Mouse (Mus musculus): ENCODE results near the gene Hsd3b7. TPM values are rescaled to one million over a fixed set of nuclear protein-coding genes. Genes with fewer than 3 reads are reported as not detected.
"Not testable (repeated sequence)": the region's sequence is repeated elsewhere in the genome, so short reads cannot be mapped to it uniquely, and the experiment has no call there.

Hsd3b7 gene
- polyA plus RNA-seq, 1 experiment from 2014 or later = 37.3 TPM

- peaks cover 6% of the 10 kb centered on the region for H3K36me3 ChIP-seq (ENCODE audit: control insufficient read depth, insufficient read depth)
- TF ChIP-seq CTCF (IDR thresholded peaks at IDR 0.05; ENCODE audit: low read depth) = no peak
- no peak for ATAC-seq
- H3K27ac ChIP-seq (ENCODE audit: low read depth, low read length) = no peak overlapping the region
- no peaks in the 10 kb centered on the region for H3K9me3 ChIP-seq (ENCODE audit: control insufficient read depth)
- peaks cover 3% of the 10 kb centered on the region; the same call in 1 of the 2 replicates for H3K4me1 ChIP-seq (replicated peaks; ENCODE audit: control insufficient read depth, insufficient read depth, low read length)
- WGBS = 96% methylated on average over 1 of the region's 1 CpGs
- no peak overlapping the region for H3K9ac ChIP-seq (ENCODE audit: low read depth, low read length)
- no peaks in the 10 kb centered on the region for H3K27me3 ChIP-seq (replicated peaks; ENCODE audit: control insufficient read depth, insufficient read depth, low read length)
- H3K4me2 ChIP-seq (replicated peaks; ENCODE audit: low read depth) = no peak overlapping the region
- no peak overlapping the region for H3K4me3 ChIP-seq (ENCODE audit: low read depth, low read length)
These were observed 27.8 kb upstream of the Hsd3b7 start for GRCm38 (mm10) chr7:127772557-127772956.

DNA sequence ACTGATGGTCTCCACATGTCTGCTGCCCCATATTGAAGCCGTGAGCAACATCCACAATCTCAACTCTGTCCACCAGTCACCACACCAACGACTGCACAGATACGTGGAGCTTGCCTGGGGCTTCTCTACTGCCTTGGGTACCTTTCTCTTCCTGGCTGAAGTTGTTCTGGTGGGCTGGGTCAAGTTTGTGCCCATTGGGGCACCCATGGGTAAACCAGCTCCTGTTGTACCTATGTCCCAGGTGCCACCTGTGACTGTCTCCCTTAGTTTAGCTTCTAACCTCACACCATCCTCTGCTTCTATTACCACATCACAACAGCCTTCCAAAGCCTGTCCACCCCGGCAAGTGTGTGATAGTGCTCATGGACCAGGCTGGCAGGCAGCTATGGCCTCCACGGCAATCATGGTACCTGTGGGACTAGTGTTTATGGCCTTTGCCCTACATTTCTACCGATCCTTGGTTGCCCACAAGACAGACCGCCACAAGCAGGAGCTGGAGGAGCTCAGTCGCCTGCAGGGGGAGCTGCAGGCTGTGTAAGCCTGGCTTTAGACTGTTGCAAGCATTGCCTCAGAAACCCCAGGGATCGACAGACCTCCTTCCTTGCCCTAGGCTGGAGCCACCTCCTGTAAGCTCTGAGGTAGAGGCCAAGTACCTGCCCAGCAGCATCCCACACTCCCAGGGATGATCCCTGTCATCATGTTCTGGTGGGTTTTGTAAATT is 26.6 kb upstream of the Hsd3b7 start:
- Histone ChIP-seq H3K27me3 (replicated peaks; ENCODE audit: control insufficient read depth, insufficient read depth, low read length) (no peaks in the 10 kb centered on the region), H3K36me3 (ENCODE audit: control insufficient read depth, insufficient read depth) (no peaks in the 10 kb centered on the region), H3K4me2 (replicated peaks; ENCODE audit: low read depth) (no peak overlapping the region), H3K4me1 (replicated peaks; ENCODE audit: control insufficient read depth, insufficient read depth, low read length) (peaks cover 4% of the 10 kb centered on the region; the same call in 1 of the 2 replicates), H3K27ac (ENCODE audit: low read depth, low read length) (no peak overlapping the region), H3K9ac (ENCODE audit: low read depth, low read length) (no peak overlapping the region), H3K9me3 (ENCODE audit: control insufficient read depth) (no peaks in the 10 kb centered on the region), H3K4me3 (ENCODE audit: low read depth, low read length) (no peak overlapping the region)
- 0 out of 2 replicates have a peak, but pooled peaks have one; percentile 5 for ATAC-seq
- TF ChIP-seq CTCF (IDR thresholded peaks at IDR 0.05; ENCODE audit: low read depth) = peak; percentile 88
- 38% methylated on average over 9 of the region's 9 CpGs for WGBS

GRCm38 (mm10) chr7:127775837-127776236 is 24.6 kb upstream of the Hsd3b7 start:
- WGBS = 68% methylated on average over 7 of the region's 7 CpGs
- H3K9me3 ChIP-seq (ENCODE audit: control insufficient read depth); H3K27ac ChIP-seq (ENCODE audit: low read depth, low read length); H3K27me3 ChIP-seq (replicated peaks; ENCODE audit: control insufficient read depth, insufficient read depth, low read length); ATAC-seq; H3K9ac ChIP-seq (ENCODE audit: low read depth, low read length); H3K36me3 ChIP-seq (ENCODE audit: control insufficient read depth, insufficient read depth); H3K4me1 ChIP-seq (replicated peaks; ENCODE audit: control insufficient read depth, insufficient read depth, low read length): not testable (repeated sequence)
- H3K4me3 ChIP-seq (ENCODE audit: low read depth, low read length) = peak overlapping the region; percentile 85
- peak overlapping the region; percentile 85 for H3K4me2 ChIP-seq (replicated peaks; ENCODE audit: low read depth)

DNA sequence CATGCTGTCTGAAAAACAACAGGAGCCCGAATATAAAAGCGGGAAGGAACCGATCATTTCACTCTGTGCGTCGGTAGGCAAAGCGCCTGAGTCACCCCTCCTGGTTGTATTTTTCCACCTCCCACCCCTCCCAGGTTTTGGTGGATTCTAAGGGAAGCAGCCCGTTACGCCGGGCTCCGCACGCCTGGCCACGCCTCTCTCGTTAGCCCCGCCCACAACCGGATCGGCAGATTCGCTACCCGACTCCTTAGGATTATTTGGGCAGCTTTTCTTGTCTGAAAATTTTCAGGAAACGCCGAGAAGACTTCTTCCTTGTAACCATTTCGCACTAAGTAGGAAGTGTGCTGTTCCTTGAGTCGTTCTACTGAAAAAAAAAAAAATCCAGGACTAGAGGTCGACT is 24.0 kb upstream of the Hsd3b7 start, which contains the start of gene Setd1a:
Setd1a (plus strand) TSS at position 245 of the 400 bp plus-strand sequence.
- peak within 1 kb of the TSS; percentile 98 for H3K27ac ChIP-seq (ENCODE audit: low read depth, low read length)
- peak; percentile 50 for ATAC-seq
- H3K36me3 ChIP-seq (ENCODE audit: control insufficient read depth, insufficient read depth) = peaks cover 13% of the 10 kb centered on the region
- H3K27me3 ChIP-seq (replicated peaks; ENCODE audit: control insufficient read depth, insufficient read depth, low read length) = no peaks in the 10 kb centered on the region
- TF ChIP-seq CTCF (IDR thresholded peaks at IDR 0.05; ENCODE audit: low read depth) = no peak
- no peaks in the 10 kb centered on the region for H3K9me3 ChIP-seq (ENCODE audit: control insufficient read depth)
- peak within 1 kb of the TSS; percentile 96 for H3K9ac ChIP-seq (ENCODE audit: low read depth, low read length)
- peak within 1 kb of the TSS; percentile 85 for H3K4me2 ChIP-seq (replicated peaks; ENCODE audit: low read depth)
- H3K4me3 ChIP-seq (ENCODE audit: low read depth, low read length) = peak within 1 kb of the TSS; percentile 85
- H3K4me1 ChIP-seq (replicated peaks; ENCODE audit: control insufficient read depth, insufficient read depth, low read length) = 0 out of 2 replicates have a peak, but pooled peaks cover 4% of the 10 kb centered on the region
- WGBS = 0% methylated on average over 23 of the region's 23 CpGs

- peak overlapping the region; percentile 85 for H3K4me3 ChIP-seq (ENCODE audit: low read depth, low read length)
- peak overlapping the region; percentile 96 for H3K9ac ChIP-seq (ENCODE audit: low read depth, low read length)
- no peak for TF ChIP-seq CTCF (IDR thresholded peaks at IDR 0.05; ENCODE audit: low read depth)
- no peaks in the 10 kb centered on the region for H3K9me3 ChIP-seq (ENCODE audit: control insufficient read depth)
- no peaks in the 10 kb centered on the region for H3K27me3 ChIP-seq (replicated peaks; ENCODE audit: control insufficient read depth, insufficient read depth, low read length)
- 0 out of 2 replicates have a peak, but pooled peaks cover 4% of the 10 kb centered on the region for H3K4me1 ChIP-seq (replicated peaks; ENCODE audit: control insufficient read depth, insufficient read depth, low read length)
- ATAC-seq = peak; percentile 92
- WGBS = under 1% methylated on average over 66 of the region's 70 CpGs
- H3K27ac ChIP-seq (ENCODE audit: low read depth, low read length) = peak overlapping the region; percentile 98
- peak overlapping the region; percentile 85 for H3K4me2 ChIP-seq (replicated peaks; ENCODE audit: low read depth)
- peaks cover 18% of the 10 kb centered on the region for H3K36me3 ChIP-seq (ENCODE audit: control insufficient read depth, insufficient read depth)
These were observed 23.4 kb upstream of the Hsd3b7 start for GRCm38 (mm10) chr7:127776878-127777473.

GRCm38 (mm10) chr7:127777474-127778266 is 22.7 kb upstream of the Hsd3b7 start:
- ATAC-seq = peak; percentile 22
- Histone ChIP-seq H3K9me3 (ENCODE audit: control insufficient read depth) (no peaks in the 10 kb centered on the region), H3K4me1 (replicated peaks; ENCODE audit: control insufficient read depth, insufficient read depth, low read length) (0 out of 2 replicates have a peak, but pooled peaks cover 4% of the 10 kb centered on the region), H3K4me3 (ENCODE audit: low read depth, low read length) (peak overlapping the region; percentile 85), H3K9ac (ENCODE audit: low read depth, low read length) (peak overlapping the region; percentile 96), H3K4me2 (replicated peaks; ENCODE audit: low read depth) (peak overlapping the region; percentile 85), H3K27ac (ENCODE audit: low read depth, low read length) (peak overlapping the region; percentile 98), H3K27me3 (replicated peaks; ENCODE audit: control insufficient read depth, insufficient read depth, low read length) (no peaks in the 10 kb centered on the region), H3K36me3 (ENCODE audit: control insufficient read depth, insufficient read depth) (peaks cover 25% of the 10 kb centered on the region)
- TF ChIP-seq CTCF (IDR thresholded peaks at IDR 0.05; ENCODE audit: low read depth) = no peak
- 3% methylated on average over 49 of the region's 66 CpGs for WGBS

All from intestine, postnatal 0 days (tissue).